Mouse (Mus musculus) erythroblast, embryonic 14.5 days (primary cell): ENCODE data around the gene Hydin.

Source experiments
- GATA1 ChIP-seq: IDR thresholded peaks from 2 replicates; pipeline ENCODE4 v1.6.1; 2012; ENCODE audit warnings: low read length, inconsistent platforms, mixed read lengths
- TAL1 ChIP-seq: IDR thresholded peaks from 3 replicates; pipeline ENCODE4 v1.6.1; 2012; ENCODE audit warnings: low read length, inconsistent platforms, mixed read lengths

GRCm38 (mm10) chr8:110253986-110254385 lies 12.8 kb upstream of the Hydin start:
- no peak for TF ChIP-seq GATA1
- no peak for TF ChIP-seq TAL1
